Mouse (Mus musculus): ENCODE results near the gene Lysmd2. TPM values are rescaled to one million over a fixed set of nuclear protein-coding genes. Genes with fewer than 3 reads are reported as not detected.
"Not testable (repeated sequence)": the region's sequence is repeated elsewhere in the genome, so short reads cannot be mapped to it uniquely, and the experiment has no call there.

The Lysmd2 gene
- total RNA-seq, 2 experiments from 2014 or later: 56.9 to 57.2 TPM

DNA sequence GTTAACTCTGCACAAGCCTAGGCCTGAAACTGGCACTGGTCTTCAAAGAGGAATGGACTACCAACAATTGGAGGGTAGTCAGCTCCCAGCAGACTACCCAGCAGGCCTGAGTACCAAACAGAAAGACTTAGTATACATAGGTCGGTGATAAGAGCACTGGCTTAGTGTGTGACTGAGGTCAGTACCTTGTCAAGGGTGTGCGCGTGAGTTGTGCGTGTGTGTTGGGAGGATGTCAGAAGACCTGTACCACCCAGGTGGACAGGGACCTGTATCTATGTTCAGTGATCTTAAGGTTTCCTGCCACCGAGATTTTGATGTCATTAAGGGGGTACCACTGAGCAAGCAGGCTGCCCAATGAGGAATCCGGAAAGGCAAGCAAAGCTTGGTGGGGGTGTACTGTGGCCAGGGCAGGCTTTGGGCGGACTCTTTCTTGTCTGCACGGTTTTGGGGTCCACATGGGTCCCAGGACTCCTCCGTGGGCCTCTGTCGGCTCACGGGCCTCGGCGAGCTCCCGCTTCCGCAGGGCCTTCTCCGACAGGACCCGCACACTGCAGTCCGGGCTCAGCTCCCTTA lies 472 bp upstream of the Lysmd2 start:
- DNase-seq (ENCODE audit: low spot score in 2 of 2): no peak

DNA sequence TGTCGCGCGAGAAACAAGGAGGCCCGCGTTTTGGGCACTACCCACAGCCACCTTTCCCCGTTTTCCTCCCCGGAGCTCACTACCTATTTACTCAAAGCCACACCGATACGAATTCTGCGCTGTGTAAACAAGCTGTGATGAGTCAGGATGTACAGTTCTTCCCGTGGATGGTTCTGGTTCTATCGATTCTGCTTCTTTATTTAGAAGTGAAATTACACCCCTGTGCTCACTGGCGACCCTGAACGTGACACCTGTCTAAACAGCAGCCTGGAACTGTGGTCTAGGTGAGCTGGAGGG lies 715 bp downstream of the Lysmd2 start:
- DNase-seq (ENCODE audit: low spot score in 2 of 2): no peak

DNA sequence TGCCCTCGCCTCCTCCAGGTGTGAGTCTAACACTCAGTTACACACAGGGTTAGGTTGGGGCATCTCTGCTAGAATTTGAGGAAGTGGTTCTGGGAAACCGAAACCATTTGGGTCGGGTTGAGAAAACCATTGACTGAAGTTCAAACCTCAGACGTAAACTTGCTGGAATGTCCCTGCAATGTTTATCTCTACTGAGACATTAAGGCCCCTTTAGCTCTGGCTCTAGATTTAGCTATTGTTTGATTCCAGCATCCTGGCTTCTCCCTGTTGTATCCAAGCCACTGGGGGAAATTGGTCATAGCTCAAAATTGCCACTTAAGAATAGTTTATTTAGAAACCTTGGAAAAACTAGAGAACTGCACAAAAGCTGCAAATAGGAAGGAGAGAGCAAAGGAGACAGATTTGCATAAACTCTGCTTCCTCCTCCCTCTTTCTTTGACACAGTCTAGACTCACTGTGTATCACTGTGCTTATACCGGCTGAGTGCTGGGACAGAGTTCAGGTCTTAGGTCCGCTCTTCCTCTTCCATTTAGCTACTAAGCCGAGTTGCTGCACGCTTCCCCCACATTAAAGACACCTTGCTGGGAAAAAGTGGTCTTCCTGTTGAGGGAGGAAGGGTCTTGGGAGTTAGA lies 5.4 kb downstream of the Lysmd2 start:
- no peak for DNase-seq (ENCODE audit: low spot score in 2 of 2)

DNA sequence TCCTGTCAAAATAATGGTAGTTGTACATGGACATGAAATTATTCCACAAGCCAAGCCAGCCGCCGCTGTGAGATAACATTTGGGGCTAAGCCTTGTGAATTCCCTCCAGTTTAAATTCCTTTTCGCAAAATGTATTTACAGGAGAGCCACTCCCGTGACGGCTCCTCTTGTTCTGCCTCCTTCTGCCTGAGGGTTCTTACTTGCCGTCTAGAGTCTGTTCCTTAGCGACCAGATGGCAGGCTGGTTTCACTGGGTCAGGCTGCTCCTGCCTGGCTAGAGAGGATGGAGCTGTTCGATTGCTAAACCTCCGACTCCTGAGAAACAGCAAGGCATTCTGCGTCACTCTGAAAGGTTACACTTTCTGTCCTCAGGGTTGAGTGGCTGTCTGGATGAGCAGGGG lies 6.6 kb downstream of the Lysmd2 start:
- DNase-seq (ENCODE audit: low spot score in 2 of 2): no peak

DNA sequence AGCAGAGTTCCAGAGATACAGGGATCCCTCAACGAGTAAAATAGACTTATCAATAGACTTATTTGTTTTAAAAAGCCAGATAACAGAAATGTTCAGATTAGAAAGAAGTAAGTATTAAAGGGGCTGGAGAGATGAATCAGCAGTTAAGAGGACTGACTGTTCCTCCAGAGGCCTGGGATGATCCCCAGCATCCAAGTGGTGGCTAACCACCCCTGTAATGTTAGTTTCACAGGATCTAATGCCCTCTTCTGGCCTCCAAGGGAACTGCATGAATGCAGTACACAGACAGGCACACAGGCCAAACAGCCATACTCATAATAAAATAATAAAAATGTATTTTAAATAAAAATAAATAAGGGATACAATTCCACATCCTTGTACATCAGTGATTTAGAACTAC lies 7.4 kb downstream of the Lysmd2 start:
- DNase-seq (ENCODE audit: low spot score in 2 of 2): no peak

DNA sequence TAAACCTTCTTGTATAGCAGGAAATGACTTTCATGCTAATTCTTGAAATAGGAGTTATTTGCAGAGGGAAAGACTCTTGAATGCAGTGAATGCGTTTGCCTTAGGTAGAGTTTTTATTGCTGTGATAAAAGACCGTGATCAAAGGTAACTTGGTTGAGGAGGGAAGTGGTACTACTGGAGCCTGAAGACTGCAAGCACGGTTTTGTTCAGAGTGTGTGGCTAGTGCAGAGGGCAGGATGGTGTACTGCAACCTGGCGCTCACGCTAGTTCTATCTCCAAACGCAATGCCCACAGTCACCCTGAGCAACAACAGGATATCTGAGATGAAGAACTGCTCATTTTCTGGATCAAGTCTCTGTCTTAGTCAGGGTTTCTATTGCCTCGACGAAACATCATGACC lies 8.1 kb downstream of the Lysmd2 start:
- DNase-seq (ENCODE audit: low spot score in 2 of 2): no peak

DNA sequence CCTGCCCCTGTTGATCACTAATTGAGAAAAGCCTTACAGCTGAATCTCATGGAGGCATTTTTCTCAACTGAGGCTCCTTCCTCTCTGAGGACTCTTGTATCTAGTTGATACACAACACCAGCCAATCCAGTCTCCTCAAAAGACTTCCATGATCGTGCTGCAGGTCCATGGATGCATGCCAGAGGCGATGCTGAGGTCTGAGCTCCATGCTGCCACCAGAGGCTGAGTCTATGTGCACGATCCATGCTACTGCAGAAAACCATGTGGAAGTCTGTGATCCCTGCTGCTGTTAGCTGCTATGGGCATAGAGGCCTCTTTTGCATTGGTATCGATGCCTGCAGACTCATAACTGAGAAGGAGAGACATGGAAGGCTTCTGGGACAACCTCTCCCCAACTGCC lies 8.7 kb downstream of the Lysmd2 start:
- DNase-seq (ENCODE audit: low spot score in 2 of 2): no peak

DNA sequence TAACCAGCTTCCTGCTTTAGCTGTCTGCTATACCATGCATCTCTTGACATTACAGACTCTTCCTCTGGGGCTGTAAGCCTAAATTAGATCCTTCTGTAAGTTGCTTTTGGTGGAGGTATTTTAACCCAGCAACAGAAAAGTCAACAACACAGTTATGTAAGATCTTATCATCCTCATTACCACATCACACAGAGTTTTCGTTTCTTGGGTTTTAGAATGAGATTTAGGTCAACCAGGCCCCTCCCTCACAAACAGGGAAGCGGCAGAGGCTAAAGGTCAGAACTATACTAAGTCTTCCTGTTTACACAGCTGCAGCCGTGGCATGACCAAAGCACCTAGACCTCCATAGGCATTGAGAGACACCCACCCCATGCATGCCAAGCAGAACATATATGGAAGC lies 19.9 kb downstream of the Lysmd2 start:
- DNase-seq (ENCODE audit: low spot score in 2 of 2): no peak

DNA sequence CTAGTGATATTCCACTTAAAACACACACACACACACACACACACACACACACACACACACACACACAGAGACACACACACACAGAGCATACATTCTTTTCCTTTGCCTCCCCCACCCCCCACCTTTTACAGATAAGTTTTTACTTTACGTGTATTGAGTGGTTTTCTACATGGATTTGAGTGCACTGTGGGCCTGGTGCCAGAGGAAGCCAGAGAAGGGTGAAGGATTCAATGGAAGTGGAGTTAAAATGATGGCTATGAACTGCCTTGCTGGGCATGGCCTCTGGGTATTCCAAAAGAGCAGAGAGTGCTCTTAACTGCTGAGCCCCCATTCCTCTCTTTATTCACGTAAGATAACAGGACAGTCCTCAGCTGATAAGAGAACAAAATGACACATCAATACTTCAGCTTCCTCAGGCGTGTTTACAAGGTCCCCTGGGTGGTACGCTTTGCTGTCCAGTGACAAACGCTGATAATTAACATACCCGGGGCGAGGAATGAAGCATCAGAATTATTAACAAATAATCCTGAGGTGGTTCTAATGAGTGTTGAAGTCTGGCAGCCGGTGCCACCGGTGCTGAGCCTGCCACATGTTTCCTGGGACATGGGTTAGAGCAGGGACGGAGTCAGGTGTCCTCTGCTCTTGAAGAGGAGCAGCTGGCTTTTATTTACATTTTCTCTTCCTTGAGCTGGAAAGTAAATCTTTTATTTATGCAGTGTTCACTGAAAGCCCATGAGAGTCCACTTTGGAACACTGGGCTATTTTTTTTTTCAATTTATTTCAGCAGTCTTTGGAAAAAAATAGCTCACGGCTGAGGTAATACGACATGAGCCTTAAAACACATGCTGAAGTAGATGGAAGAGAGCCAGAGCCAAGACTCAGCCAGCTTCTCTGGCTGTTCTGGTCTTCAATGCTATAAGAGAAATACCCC lies 28.7 kb downstream of the Lysmd2 start:
- no peak for DNase-seq (ENCODE audit: low spot score in 2 of 2)

DNA sequence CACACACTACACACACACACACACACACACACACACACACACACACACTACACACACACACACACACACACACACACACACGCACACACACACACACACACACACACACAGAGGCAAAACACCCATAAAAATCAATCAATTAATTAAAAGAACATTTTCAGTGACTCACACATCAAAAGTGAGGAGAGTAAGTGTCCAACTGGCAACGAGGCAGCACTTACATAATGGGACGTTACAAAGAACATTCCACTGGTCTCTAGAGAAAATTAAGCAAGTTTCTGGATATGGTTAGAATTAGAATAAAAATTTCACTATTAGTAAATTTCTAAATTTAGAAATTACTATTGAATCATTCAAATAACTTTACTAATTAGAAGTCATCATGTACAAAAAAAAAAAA lies 30.9 kb downstream of the Lysmd2 start:
- not testable (repeated sequence) for DNase-seq (ENCODE audit: low spot score in 2 of 2)

DNA sequence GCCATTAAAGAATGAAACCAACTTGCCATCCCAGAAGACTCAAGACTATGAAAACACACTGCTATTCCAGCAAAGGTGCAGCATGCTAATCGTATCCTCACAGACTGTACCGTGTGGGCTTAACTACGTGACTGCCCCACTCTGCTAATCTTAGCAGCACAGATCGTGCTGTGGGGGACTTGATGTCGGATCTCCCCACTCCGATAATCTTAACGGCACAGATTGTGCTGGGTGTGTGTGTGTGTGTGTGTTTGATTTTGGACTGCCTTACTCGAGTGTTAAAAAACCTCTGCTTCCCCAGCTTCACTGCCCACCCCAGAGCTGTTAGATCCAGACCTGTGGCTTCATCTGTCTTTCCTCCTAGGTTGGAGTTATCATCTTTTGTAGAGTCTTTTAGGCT lies 35.4 kb downstream of the Lysmd2 start:
- DNase-seq (ENCODE audit: low spot score in 2 of 2): no peak

DNA sequence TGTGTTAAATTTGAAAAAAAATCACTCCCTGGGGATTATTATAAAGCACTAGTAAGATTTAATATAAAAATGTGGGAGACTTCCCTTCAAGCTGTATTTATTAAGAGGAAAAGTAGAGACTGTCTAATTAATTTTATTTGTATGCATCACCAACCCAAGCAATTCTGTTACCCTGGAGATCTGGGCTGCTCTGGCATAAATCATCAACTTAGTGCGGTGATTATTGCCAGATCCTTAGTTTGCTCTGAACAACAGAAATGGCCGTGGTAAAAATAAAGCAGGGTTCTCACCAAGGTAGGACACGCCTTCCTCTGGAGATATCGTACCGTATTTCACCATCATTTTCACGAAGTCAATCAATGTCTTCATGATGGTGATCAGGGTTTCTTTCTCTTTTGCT lies 39.8 kb downstream of the Lysmd2 start:
- DNase-seq (ENCODE audit: low spot score in 2 of 2): peak in 1 of 2 experiments; percentile 62

DNA sequence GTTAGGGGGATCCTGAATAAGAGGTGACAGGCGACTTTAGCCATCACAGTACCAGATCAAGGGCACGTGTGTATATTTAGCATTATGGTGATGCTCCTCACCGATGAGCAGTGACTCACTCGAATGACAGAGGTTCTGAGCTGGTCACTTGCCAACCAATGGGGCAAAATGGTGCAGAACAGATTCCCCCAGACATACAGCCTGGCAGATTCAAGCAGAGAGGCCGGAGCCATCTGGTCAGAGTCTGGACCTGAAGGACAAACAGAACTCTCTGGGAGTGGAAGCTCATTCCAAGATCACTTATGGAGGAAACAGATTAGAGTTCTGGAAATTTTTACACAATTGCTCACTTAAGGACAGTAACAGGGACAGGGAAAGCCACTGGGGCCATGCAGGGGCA lies 41.1 kb downstream of the Lysmd2 start:
- no peak for DNase-seq (ENCODE audit: low spot score in 2 of 2)

DNA sequence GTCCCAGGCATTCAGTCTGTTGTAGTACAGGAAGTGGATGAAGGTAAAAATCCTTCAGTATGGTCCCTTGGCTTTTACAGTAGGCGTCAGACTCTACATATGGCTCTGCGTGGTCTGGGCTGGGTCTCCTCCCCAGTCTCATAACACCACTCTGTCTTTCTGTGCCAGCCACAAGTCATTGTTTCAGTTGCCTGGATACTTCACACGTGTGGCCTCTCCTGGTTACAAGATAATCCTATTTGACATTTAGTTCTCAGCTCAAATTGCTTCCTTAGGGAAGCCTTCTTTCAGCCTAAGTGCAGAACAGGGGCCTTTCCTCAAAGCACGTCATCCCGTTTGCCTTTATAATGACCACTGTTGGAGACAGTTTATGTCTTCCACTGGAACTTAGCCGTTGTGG lies 47.2 kb downstream of the Lysmd2 start:
- DNase-seq (ENCODE audit: low spot score in 2 of 2): no peak

DNA sequence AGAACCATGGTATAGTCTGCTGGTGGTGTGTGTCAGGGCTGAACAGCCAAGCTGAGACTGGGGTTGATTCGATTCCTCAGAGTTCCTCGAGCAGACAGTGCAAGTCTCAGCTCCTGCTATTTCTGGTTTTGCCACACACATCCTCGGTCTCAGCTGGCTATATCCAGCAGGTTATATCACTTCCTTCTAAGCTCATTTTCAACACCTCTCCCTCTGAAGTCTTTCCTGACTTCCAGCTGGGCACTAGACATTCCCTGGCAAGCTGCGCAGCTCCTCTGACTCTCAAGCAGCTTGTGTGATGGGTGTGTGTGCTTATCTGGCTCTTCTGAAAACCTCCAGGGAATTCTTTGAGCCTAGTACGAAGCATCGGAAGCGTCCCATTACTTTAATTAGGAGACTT lies 50.7 kb downstream of the Lysmd2 start:
- DNase-seq (ENCODE audit: low spot score in 2 of 2): no peak

DNA sequence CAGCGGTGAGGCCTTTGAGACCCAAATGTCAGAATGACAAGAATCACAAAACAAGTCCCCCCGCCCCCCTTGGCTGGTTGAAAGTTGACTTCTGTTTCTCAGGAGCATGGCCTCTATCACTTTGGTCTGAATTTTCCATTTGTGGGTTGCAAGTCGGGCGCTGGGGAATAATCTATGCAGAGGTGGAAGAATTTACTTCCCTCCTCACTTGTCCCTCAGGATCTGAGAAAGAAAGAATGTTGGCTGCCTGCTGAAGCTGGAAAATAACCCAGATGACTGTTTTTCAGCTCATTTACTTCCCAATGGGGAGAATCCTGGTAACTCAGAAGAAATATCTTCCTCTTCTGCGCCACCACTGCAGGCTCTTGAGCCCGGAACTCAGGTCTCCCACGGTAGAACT lies 52.8 kb downstream of the Lysmd2 start:
- DNase-seq (ENCODE audit: low spot score in 2 of 2): no peak

DNA sequence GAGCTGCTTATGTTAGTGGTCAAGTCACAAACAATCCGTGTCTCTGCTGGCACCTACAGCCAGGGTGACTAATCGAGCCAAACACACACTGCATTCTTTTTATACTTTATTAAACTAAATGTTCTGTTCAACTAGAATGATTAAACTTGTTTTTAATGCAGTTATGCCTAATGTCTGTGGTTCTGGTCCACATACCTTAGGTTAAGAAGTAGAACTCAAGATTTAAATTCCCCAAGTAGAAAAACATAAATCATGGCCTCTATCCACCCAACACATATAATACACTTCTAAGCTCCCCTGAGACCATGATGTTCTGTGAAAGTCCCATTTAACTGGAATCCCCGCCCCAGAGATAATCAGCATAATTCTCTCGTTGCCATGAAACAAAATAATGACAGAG lies 54.1 kb downstream of the Lysmd2 start:
- no peak for DNase-seq (ENCODE audit: low spot score in 2 of 2)

DNA sequence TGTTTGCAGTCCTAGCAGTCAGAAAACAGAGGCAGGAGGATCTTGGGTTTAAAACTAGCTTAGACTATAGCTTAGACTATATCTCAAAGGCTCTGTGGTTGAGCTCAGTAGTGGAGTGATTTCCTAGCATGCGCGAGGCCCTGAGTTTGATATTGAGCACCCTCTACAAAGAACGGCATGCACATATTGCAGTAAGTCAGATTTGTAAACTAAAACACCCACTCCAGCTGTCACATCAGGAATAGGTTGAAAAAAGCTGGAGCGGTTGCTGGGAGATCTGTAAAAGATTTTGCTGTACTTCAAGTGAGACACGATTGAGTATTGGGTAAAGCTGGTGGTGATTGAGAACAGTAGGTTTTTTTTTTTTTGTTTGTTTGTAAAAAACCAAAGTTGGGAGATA lies 55.1 kb downstream of the Lysmd2 start:
- DNase-seq (ENCODE audit: low spot score in 2 of 2): peak in 1 of 2 experiments; percentile 48

DNA sequence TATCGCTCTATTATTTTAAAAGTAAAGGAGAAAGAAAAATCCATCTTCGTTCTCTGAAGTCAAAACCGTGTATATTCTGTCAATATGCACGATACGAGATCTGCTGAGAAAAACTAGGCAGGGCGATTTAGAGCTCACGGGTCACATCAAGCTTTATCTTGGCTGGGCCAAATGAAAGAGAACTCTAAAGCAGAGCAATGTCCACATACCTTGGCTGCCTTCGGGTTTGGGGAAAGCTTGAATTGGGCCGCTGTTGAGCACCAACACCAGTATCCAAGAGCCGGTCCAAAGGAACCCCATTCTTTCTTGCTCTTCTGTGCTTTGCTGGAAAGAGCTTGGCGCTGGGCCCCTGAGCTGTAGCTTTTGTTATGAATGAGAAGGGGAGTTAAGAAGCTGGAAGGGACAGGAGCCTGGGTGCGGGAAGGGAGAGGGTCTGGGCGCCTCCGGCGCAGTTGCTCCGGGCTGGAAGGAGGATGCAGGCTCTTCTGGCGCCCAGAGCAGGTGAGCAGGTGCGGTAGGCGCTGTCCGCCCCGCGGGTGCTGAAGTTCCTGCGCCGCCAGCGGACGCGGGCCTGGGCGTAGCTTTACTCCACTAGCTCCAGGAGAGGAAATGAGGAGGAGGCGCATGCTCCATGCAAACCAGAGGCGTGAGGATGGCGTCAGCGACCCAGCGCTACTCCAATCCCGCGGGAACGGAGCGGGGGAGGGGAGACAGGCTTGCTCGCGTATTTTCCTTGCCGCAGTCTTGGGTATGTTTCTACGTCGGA lies 58.1 kb downstream of the Lysmd2 start, which contains the start of gene Scg3:
TSS of gene Scg3 (minus strand) at position 631 of the 766 bp plus-strand sequence.
- DNase-seq (ENCODE audit: low spot score in 2 of 2): peak; percentile 94 to 96

DNA sequence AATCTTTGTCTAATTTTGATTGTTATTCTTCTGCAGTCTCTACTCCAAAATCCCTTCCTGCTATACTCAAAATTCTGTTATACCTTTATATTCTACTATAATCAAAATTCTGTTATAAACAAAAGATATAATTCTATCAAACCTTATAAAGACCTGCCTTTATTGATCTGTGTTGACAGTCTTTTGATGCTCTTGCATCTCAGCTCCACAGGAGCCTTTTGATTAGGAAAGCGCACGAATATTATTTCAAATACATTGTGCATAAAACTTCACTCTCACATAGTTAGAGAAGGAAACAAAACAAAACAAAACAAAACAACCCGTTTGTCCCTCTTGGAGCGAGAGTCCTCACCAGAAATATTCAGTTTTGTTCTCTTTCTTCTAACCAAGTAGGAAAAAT lies 58.8 kb downstream of the Lysmd2 start:
- DNase-seq (ENCODE audit: low spot score in 2 of 2): no peak

DNA sequence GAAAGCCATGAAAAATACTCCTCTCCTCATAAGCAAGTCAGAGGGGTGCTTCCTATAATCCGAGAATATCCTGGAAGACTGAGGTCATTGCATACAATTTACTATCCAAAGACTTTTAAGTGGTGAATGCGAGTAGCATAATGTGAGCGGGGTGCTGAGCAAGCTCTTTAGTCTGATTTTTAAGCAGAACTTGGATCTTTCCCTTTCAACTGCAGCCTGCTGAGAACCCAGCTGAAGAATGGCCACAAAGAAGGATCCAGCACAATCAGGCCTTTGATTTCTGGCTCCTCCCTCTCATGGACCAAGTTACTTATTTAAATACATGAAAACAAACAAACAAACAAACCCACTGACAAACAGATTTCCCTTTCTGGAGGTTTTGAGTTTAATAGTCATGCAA lies 59.2 kb downstream of the Lysmd2 start:
- peak in 1 of 2 experiments; percentile 61 for DNase-seq (ENCODE audit: low spot score in 2 of 2)

All from layer of hippocampus, postnatal 14 days (tissue).